Mouse (Mus musculus) intestine, embryonic 16.5 days (tissue): ENCODE data around the gene Aplp1. TPM values are rescaled to one million over a fixed set of nuclear protein-coding genes. Genes with fewer than 3 reads are reported as not detected.

Experiments used
- ATAC-seq: fragments of 200-750 bp; cut with Nextera tagmentation; 2 replicates; pipeline ENCODE4 v1.8.0; 2017; ENCODE audit warnings: moderate TSS enrichment, moderate library complexity
- H3K27ac ChIP-seq: fragments of 300-500 bp; sonication (generic); 2 replicates; pipeline ENCODE4 v1.5.1; 2014; ENCODE audit warnings: mild to moderate bottlenecking, low read length
- H3K27me3 ChIP-seq: fragments of 300-500 bp; sonication (generic); replicated peaks from 2 replicates; pipeline ENCODE4 v1.6.1; 2014; ENCODE audit warnings: low read length, control low read depth, mixed read lengths; ENCODE audit not compliant: control insufficient read depth, insufficient read depth
- H3K36me3 ChIP-seq: fragments of 300-500 bp; sonication (generic); 2 replicates; pipeline ENCODE4 v1.6.1; 2014; ENCODE audit warnings: low read length, control low read depth; ENCODE audit not compliant: control insufficient read depth, insufficient read depth
- H3K4me1 ChIP-seq: fragments of 300-500 bp; sonication (generic); 2 replicates; pipeline ENCODE4 v1.6.1; 2014; ENCODE audit warnings: low read length, control low read depth, mixed read lengths; ENCODE audit not compliant: control insufficient read depth, insufficient read depth
- H3K4me2 ChIP-seq: fragments of 300-500 bp; sonication (generic); 2 replicates; pipeline ENCODE4 v1.6.1; 2014; ENCODE audit warnings: low read depth, low read length, control low read depth
- H3K4me3 ChIP-seq: fragments of 300-500 bp; sonication (generic); 2 replicates; pipeline ENCODE4 v1.5.1; 2014; ENCODE audit warnings: mild to moderate bottlenecking, low read length
- H3K9ac ChIP-seq: fragments of 300-500 bp; sonication (generic); 2 replicates; pipeline ENCODE4 v1.6.1; 2014; ENCODE audit warnings: low read depth, low read length
- H3K9me3 ChIP-seq: fragments of 300-500 bp; sonication (generic); 2 replicates; pipeline ENCODE4 v1.6.1; 2016; ENCODE audit warnings: low read length, control low read depth; ENCODE audit not compliant: control insufficient read depth
- WGBS: fragments of 180-500 bp; shearing (Covaris S2); extraction: QIAGEN DNeasy Blood & Tissue Kit; methylation state at CpG from one replicate; pipeline ENCODE4 v1.1.7; 2014; 5-methylcytosine and 5-hydroxymethylcytosine counted together
- polyA plus RNA-seq: library from polyadenylated mRNA; unstranded; fragments of >200 nt; fragmentation: Nextera tagmentation; extraction: Ambion mirVana; gene quantifications from 2 replicates; pipeline ENCODE4 v1.2.1, GENCODE M21; 2015

Gene Aplp1
- polyA plus RNA-seq, 1 experiment from 2014 or later = 32.4 TPM

DNA sequence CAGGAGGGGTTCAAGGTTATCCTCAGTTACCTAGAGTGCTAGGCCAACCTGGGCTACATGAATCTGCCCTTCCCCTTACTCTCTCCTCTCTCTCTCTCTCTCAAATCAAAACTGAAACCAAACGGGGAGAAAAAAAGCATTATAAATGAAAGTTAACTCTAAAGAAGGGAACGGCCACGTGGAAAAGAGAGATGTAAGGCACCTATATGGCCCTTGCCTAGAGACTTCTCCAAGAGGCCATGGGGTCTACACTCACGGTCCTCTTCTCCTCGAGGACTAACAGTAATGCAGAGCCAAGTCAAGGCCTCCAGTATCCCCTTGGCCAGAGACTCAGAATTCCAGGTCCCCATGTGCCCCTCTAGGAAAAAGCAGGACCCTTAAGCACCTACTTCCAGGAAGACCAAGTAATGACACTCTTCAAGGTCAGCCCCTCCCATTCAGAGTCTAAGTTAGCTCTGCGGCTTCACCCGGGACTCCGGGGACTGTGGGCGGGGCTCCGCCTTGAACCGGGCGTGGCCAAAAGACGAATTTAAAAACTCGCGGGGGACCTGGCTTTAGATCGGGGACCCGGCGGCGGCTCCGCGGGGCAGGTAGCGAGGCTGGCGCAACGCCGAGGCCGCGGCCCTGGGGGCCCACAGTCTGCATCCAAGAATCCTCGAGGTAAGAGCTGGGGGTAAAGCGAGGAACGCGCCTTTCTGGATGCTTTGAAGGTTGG lies 24.0 kb downstream of the Aplp1 start, which contains the start of gene Nfkbid:
Gene Nfkbid (plus strand): TSS at position 558 of the 715 bp plus-strand sequence.
- H3K27me3 ChIP-seq = no peaks in the 10 kb centered on the region
- H3K9me3 ChIP-seq = no peaks in the 10 kb centered on the region
- peaks cover 9% of the 10 kb centered on the region; the same call in 1 of the 2 replicates for H3K4me1 ChIP-seq
- H3K36me3 ChIP-seq = peaks cover 6% of the 10 kb centered on the region; the same call in 1 of the 2 replicates
- H3K27ac ChIP-seq = peak within 1 kb of the TSS; percentile 54
- H3K9ac ChIP-seq = peak within 1 kb of the TSS; percentile 59
- 8% methylated on average over 31 of the region's 31 CpGs for whole genome bisulfite sequencing
- ATAC-seq = peak; percentile 66
- peak within 1 kb of the TSS; percentile 90 for H3K4me2 ChIP-seq
- peak within 1 kb of the TSS; percentile 63 for H3K4me3 ChIP-seq

DNA sequence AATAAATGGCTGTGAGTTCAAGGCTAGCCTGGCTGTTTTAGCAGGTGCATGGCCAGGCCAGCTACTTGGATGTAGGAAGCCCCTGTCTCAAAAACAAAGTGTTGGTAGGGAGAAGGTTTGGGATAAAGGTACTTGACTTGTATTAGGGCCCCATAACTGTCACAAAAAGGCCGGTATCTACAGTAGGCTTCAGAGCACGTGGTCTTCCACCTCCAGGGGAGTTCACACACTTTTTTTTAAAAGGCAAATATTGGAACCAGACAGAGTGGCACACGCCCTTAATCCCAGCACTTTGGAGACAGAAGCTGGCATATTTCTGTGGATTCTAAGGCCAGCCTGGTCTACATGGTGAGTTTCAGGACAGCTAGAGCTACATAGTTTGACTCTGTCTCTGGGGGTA lies 24.7 kb downstream of the Aplp1 start:
- no peak for ATAC-seq
- 76% methylated on average over 3 of the region's 3 CpGs for WGBS
- Histone ChIP-seq H3K27me3 (no peaks in the 10 kb centered on the region), H3K27ac (no peak overlapping the region), H3K9ac (no peak overlapping the region), H3K4me3 (no peak overlapping the region), H3K9me3 (no peaks in the 10 kb centered on the region), H3K4me2 (no peak overlapping the region), H3K4me1 (peaks cover 9% of the 10 kb centered on the region; the same call in 1 of the 2 replicates), H3K36me3 (peaks cover 1% of the 10 kb centered on the region; the same call in 1 of the 2 replicates)

DNA sequence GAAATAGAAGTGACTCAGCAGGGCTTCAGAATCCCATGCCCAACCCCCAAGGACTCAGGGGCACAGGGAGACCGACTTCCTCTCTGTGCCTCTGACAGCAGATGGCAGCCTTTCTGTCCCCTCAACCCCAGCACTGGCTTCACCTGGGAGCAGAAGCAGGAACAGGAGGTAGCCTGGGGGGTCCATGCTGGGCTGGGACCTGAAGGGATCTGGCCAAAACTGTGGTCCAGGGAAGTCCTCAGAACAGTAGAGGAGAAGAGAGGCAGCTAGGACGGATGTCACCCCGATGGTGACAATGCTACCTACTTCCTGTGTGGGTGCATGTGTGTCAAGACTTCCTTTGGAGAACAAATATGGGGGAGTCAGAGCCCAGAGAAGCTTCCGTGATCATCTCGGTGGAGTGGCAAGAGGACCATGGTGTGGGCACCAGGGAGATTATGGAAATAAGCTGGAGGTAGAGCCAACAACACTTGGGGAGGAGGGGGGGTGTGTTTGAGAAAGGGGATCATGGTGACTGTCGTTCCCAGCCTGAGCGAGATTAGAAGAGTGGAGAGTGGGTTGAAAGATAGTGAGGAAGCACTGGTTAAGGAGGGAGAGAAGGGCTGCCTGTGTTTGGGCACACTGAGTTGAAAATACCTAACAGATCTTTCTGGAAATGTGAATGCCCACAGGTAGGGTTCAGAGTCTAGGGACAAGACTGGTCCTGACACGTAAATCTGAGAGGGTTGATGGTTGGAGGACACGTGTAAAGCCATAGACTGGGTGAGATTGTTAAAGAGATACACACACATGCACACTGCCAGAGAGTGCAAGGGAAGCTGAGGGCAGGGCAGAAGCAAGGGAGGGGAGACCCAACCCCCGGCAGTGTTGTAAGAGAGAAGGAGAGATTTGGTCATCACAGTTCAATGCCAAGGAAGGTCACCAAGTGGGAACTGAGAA lies 25.5 kb downstream of the Aplp1 start, which contains the start of gene Hcst:
Gene Hcst (minus strand): TSS at position 294 of the 939 bp plus-strand sequence.
- 64% methylated on average over 10 of the region's 10 CpGs for WGBS
- ATAC-seq = no peak
- Histone ChIP-seq H3K9ac (no peak within 1 kb of the TSS), H3K4me3 (no peak within 1 kb of the TSS), H3K27me3 (no peaks in the 10 kb centered on the region), H3K27ac (no peak within 1 kb of the TSS), H3K4me2 (no peak within 1 kb of the TSS), H3K36me3 (no peaks in the 10 kb centered on the region), H3K4me1 (peaks cover 9% of the 10 kb centered on the region; the same call in 1 of the 2 replicates), H3K9me3 (no peaks in the 10 kb centered on the region)

DNA sequence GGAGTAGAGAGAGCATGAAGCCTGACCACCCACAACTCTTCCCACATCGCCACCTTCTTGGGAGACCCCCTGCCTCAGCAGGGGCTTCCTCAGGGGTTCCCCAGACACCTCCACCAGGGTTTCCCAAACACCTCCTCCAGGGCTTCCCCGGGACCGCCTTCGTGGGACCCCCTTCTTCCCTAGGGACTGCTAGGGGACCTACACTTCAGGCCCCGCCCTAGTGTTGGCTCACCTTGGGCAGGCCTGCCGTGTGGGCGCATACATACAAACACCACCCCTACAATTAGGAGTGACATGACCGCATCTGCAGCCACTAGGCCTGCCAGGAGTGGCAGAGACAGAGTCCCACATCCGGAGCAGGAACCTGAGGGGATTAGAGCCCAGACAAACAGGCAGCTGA lies 27.5 kb downstream of the Aplp1 start:
- no peak for ATAC-seq
- Histone ChIP-seq H3K9me3 (no peaks in the 10 kb centered on the region), H3K4me1 (peaks cover 7% of the 10 kb centered on the region; the same call in 1 of the 2 replicates), H3K4me2 (no peak overlapping the region), H3K27me3 (no peaks in the 10 kb centered on the region), H3K27ac (no peak overlapping the region), H3K36me3 (no peaks in the 10 kb centered on the region), H3K4me3 (no peak overlapping the region), H3K9ac (no peak overlapping the region)
- 63% methylated on average over 9 of the region's 9 CpGs for WGBS

DNA sequence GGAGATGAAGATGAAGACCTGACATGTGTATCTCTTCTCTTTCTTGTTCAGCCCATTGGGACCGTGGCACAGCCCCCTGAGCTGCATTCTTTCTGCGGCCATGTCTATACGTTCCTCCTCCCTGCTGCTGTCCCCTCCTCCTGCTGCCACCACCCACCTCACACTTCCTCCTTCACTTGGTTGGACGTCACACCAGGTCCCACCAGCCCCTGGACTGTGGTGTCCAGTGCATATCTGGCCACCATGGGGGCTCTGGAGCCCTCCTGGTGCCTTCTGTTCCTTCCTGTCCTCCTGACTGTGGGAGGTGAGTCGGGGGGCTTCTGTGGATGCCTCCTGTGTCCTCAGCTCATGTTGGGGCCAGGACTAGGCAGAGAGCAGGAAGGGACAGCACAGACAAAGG lies 31.7 kb downstream of the Aplp1 start, which contains the start of gene Tyrobp:
Gene Tyrobp (plus strand): TSS at position 165 of the 400 bp plus-strand sequence.
- ATAC-seq = no peak
- no peaks in the 10 kb centered on the region for H3K9me3 ChIP-seq
- 0 out of 2 replicates have a peak within 1 kb of the TSS, but pooled peaks have one; percentile 21 for H3K9ac ChIP-seq
- WGBS = 63% methylated on average over 5 of the region's 5 CpGs
- H3K4me1 ChIP-seq = no peaks in the 10 kb centered on the region
- H3K4me3 ChIP-seq = no peak within 1 kb of the TSS
- no peak within 1 kb of the TSS for H3K27ac ChIP-seq
- H3K4me2 ChIP-seq = no peak within 1 kb of the TSS
- H3K36me3 ChIP-seq = no peaks in the 10 kb centered on the region
- H3K27me3 ChIP-seq = no peaks in the 10 kb centered on the region

DNA sequence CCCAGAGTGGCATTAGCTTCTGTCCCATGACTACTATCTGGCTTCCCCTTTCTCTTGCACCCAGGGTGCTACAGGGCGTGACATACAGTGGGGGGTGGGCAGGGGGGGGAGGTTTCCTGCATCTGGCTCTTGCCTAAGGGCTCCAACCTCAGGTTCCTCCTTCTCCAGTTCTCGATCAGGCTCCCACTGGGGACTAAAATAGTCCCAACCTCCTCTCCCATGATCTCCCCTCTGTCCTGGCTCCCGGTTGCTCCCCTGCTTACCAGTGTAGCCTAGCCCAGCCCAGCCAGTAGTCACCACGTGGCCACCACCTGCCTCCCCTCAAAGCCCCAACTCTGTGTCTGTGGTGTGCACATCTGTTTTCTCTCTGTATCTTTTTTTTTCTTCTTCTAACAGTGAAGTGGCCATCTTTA lies 32.6 kb downstream of the Aplp1 start:
- no peaks in the 10 kb centered on the region for H3K9me3 ChIP-seq
- no peak overlapping the region for H3K9ac ChIP-seq
- ATAC-seq = no peak
- no peak overlapping the region for H3K4me3 ChIP-seq
- no peak overlapping the region for H3K4me2 ChIP-seq
- no peak overlapping the region for H3K27ac ChIP-seq
- no peaks in the 10 kb centered on the region for H3K4me1 ChIP-seq
- WGBS = 59% methylated on average over 4 of the region's 4 CpGs
- H3K27me3 ChIP-seq = no peaks in the 10 kb centered on the region
- no peaks in the 10 kb centered on the region for H3K36me3 ChIP-seq

DNA sequence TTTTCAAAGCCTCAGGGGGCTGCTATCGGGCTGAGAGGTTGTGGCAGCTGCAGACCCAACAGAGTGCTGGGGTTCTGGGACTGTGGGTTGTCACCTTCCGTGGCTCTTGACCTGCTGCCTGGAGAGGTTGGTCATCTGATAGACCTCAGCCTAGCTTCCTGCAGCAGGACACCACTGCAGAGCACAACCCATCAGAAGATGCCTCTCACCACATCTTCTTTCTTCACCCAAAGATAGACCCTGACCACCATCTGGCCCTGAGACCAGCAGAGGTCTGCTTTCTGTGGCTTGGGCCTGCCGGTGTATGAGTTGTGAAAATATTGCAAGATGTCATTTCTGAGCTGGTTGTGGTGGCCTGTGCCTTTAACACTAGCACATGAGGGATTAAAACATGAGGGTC lies 34.3 kb downstream of the Aplp1 start:
- Histone ChIP-seq H3K36me3 (no peaks in the 10 kb centered on the region), H3K27ac (no peak overlapping the region), H3K4me3 (no peak overlapping the region), H3K4me2 (no peak overlapping the region), H3K9me3 (no peaks in the 10 kb centered on the region), H3K4me1 (no peaks in the 10 kb centered on the region), H3K27me3 (no peaks in the 10 kb centered on the region), H3K9ac (no peak overlapping the region)
- 82% methylated on average over 3 of the region's 3 CpGs for WGBS
- ATAC-seq = no peak

DNA sequence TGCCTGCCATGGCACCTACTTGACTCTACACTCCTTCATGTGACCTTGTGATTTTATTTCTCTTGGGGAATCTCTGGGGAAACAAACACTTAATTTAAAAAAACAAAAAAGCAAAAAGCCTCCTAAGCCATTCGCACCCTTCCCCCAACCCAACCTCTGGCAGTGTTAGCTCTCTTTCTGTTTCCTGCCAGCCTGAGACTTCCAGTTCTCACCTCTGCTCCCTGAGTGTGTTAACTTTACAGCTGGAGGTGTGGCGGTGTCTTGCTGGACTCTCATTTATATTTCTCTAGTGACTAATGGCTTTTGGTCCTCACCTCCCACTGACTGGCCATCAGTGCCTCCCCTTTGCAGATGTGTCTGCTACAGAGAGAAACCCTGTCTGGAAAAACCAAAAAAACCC lies 35.5 kb downstream of the Aplp1 start:
- 48% methylated on average over 2 of the region's 2 CpGs for WGBS
- Histone ChIP-seq H3K36me3 (no peaks in the 10 kb centered on the region), H3K27me3 (no peaks in the 10 kb centered on the region), H3K4me2 (no peak overlapping the region), H3K27ac (no peak overlapping the region), H3K9me3 (no peaks in the 10 kb centered on the region), H3K9ac (no peak overlapping the region), H3K4me3 (no peak overlapping the region), H3K4me1 (no peaks in the 10 kb centered on the region)
- no peak for ATAC-seq

DNA sequence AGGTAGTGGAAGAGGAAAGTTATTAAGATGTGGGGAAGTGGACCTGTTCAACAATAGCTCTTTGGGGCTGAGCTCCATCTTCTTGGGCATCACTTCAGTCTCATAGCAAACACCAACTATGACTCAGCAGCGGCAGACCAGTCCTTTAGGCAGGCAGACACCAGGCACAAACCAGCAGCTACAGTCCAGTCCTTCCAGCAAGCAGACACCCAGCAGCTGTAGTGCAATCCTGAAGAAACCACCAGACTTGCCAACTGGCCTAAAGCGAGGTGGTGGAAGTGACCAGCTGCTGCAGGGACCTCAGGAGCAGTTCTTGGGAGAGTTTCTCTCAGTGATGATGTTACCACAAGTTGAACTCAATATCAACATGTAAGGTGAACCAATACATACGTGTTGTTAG lies 36.7 kb downstream of the Aplp1 start:
- H3K4me2 ChIP-seq = no peak overlapping the region
- WGBS = 81% methylated on average over 3 of the region's 3 CpGs
- no peaks in the 10 kb centered on the region for H3K9me3 ChIP-seq
- H3K9ac ChIP-seq = no peak overlapping the region
- H3K4me3 ChIP-seq = no peak overlapping the region
- H3K27me3 ChIP-seq = no peaks in the 10 kb centered on the region
- no peaks in the 10 kb centered on the region for H3K36me3 ChIP-seq
- ATAC-seq = no peak
- H3K4me1 ChIP-seq = no peaks in the 10 kb centered on the region
- H3K27ac ChIP-seq = no peak overlapping the region
